Mouse (Mus musculus) midbrain, embryonic 11.5 days (tissue): ENCODE results near the gene Metap2. TPM values are rescaled to one million over a fixed set of nuclear protein-coding genes. Genes with fewer than 3 reads are reported as not detected.
"Not testable (repeated sequence)": the region's sequence is repeated elsewhere in the genome, so short reads cannot be mapped to it uniquely, and the experiment has no call there.

Experiments used
- ATAC-seq: fragments of 200-750 bp; cut with Nextera tagmentation; 2 replicates; pipeline ENCODE4 v1.8.0; 2017; ENCODE audit warnings: moderate TSS enrichment, moderate library complexity; ENCODE audit not compliant: low FRiP score
- DNase-seq: peaks from one replicate; pipeline ENCODE4 v3.0.0; 2015; ENCODE audit warnings: low spot score; ENCODE audit errors: missing footprints
- H3K27ac ChIP-seq: fragments of 300-500 bp; sonication (generic); 2 replicates; pipeline ENCODE4 v1.5.1; 2014; ENCODE audit warnings: low read depth, low read length
- H3K27me3 ChIP-seq: fragments of 300-500 bp; sonication (generic); 2 replicates; pipeline ENCODE4 v1.6.1; 2014; ENCODE audit warnings: mild to moderate bottlenecking, low read length, moderate library complexity, mixed read lengths; ENCODE audit not compliant: control insufficient read depth, insufficient read depth
- H3K36me3 ChIP-seq: fragments of 300-500 bp; sonication (generic); 2 replicates; pipeline ENCODE4 v1.6.1; 2014; ENCODE audit warnings: mild to moderate bottlenecking, low read length, moderate library complexity, mixed read lengths; ENCODE audit not compliant: control insufficient read depth, insufficient read depth
- H3K4me1 ChIP-seq: fragments of 300-500 bp; sonication (generic); 2 replicates; pipeline ENCODE4 v1.6.1; 2014; ENCODE audit warnings: low read length; ENCODE audit not compliant: control insufficient read depth, insufficient read depth
- H3K4me2 ChIP-seq: fragments of 300-500 bp; sonication (generic); 2 replicates; pipeline ENCODE4 v1.6.1; 2014; ENCODE audit warnings: mild to moderate bottlenecking, moderate library complexity
- H3K4me3 ChIP-seq: fragments of 300-500 bp; sonication (generic); 2 replicates; pipeline ENCODE4 v1.5.1; 2014; ENCODE audit warnings: low read depth, low read length
- H3K9ac ChIP-seq: fragments of 300-500 bp; sonication (generic); 2 replicates; pipeline ENCODE4 v1.6.1; 2014; ENCODE audit warnings: low read length
- H3K9me3 ChIP-seq: fragments of 300-500 bp; sonication (generic); 2 replicates; pipeline ENCODE4 v1.6.1; 2016; ENCODE audit warnings: low read length; ENCODE audit not compliant: control insufficient read depth
- WGBS: fragments of 180-500 bp; shearing (Covaris S2); extraction: QIAGEN DNeasy Blood & Tissue Kit; methylation state at CpG from one replicate; pipeline ENCODE4 v1.1.7; 2014; 5-methylcytosine and 5-hydroxymethylcytosine counted together
- polyA plus RNA-seq: library from polyadenylated mRNA; unstranded; fragments of >200 nt; fragmentation: Nextera tagmentation; extraction: Ambion mirVana; gene quantifications from 2 replicates; pipeline ENCODE4 v1.2.1, GENCODE M21; 2014

Metap2 gene
- polyA plus RNA-seq, 1 experiment from 2014 or later: 243 TPM

DNA sequence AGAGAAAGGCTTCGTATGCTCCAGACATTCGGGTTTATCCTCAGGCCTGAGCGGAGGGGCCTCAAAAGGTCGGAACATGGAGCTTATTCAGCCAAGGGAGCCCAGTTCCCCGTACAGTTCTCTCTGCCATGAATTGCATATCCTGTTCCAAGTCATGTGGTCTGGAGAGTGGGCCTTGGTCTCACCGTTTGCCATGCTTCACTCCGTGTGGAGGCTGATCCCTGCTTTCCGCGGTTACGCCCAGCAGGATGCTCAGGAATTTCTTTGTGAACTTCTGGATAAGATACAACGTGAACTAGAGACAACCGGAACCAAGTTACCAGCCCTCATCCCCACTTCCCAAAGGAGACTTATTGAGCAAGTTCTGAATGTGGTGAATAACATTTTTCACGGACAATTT lies 50.2 kb downstream of the Metap2 start:
- H3K27ac ChIP-seq: no peak overlapping the region
- no peak overlapping the region for H3K9ac ChIP-seq
- no peak overlapping the region for H3K4me2 ChIP-seq
- H3K36me3 ChIP-seq: peaks cover 31% of the 10 kb centered on the region
- H3K4me3 ChIP-seq: no peak overlapping the region
- H3K9me3 ChIP-seq: peaks cover 14% of the 10 kb centered on the region
- WGBS: 92% methylated on average over 13 of the region's 13 CpGs
- H3K4me1 ChIP-seq: no peaks in the 10 kb centered on the region
- DNase-seq (no peak), ATAC-seq (no peak)
- H3K27me3 ChIP-seq: no peaks in the 10 kb centered on the region

DNA sequence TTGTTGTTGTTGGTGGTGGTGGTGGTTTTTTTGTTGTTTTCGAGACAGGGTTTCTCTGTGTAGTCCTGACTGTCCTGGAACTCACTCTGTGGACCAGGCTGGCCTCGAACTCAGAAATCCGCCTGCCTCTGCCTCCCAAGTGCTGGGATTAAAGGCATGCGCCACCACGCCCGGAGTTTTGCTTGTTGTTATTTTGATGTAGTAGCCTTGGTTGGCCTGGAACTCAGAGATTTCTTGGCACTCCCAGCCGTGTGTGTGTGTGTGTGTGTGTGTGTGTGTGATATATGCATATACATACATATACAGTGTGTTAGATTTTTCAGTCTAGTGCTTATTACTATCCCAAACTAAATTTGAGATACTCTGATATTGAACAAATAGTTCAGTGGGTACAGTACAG lies 61.8 kb downstream of the Metap2 start:
- H3K4me1 ChIP-seq: peaks cover 16% of the 10 kb centered on the region
- H3K4me2 ChIP-seq, H3K27ac ChIP-seq, H3K27me3 ChIP-seq, DNase-seq, H3K36me3 ChIP-seq, ATAC-seq, H3K9ac ChIP-seq, H3K4me3 ChIP-seq, H3K9me3 ChIP-seq: not testable (repeated sequence)
- WGBS: 90% methylated on average over 7 of the region's 7 CpGs

DNA sequence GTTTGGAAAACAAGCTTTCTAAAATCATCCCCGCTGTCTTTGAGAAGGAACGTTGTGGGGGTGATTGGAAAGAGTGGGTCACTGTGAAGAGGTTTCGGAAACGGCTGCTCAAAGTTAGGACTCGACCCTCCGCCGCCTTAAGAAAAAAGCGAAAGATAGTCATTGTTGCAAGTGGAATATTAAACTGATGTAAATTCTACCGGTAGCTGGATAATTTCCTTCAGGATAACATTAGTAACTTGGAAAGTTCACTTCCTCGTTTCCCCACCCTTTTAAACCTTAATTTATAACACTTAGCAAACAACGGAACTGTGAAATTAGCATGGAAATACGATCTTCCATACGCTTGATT lies 62.5 kb downstream of the Metap2 start:
- Histone ChIP-seq H3K9ac (peak overlapping the region; percentile 77), H3K4me1 (peaks cover 16% of the 10 kb centered on the region), H3K9me3 (no peaks in the 10 kb centered on the region), H3K4me3 (peak overlapping the region; percentile 87), H3K27me3 (peaks cover 6% of the 10 kb centered on the region), H3K4me2 (peak overlapping the region; percentile 85), H3K36me3 (no peaks in the 10 kb centered on the region), H3K27ac (no peak overlapping the region)
- 4% methylated on average over 13 of the region's 13 CpGs for WGBS
- ATAC-seq (no peak), DNase-seq (peak; percentile 96)

DNA sequence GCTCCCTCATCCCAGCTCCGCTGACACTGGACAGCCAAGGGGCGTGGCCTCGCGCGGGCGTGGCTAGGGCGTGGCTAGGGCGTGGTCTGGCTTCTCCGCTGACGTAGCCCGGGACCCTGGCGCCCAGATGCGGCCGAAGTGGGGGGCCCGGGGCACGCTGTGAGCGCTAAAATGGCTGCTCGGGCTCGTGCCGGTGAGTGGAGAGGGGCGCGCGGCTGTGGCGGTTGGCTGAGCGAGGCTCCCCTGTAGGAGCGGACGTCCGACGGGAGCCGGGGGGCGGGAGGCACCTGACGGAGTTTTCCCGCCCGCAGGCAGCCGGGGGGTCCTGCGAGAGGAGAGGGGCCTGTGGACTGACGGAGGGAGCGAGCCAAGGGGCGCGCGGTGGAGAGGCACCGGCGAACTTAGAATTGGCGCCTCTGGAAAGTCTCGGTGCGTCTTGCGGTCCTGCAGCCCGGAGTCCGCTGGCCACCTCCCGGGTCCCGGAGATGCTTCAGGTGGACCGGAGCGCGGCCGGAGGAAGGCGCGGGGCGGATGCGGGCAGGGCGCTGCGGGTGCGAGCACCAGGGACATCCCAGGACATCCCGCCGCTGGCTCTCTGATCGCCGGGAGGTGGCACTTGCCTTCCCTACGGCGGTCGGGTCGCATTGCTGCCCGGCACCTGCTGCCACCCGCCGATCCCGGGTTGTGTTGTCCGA lies 63.0 kb downstream of the Metap2 start:
- no peak overlapping the region; the same call in 1 of the 2 replicates for H3K27ac ChIP-seq

DNA sequence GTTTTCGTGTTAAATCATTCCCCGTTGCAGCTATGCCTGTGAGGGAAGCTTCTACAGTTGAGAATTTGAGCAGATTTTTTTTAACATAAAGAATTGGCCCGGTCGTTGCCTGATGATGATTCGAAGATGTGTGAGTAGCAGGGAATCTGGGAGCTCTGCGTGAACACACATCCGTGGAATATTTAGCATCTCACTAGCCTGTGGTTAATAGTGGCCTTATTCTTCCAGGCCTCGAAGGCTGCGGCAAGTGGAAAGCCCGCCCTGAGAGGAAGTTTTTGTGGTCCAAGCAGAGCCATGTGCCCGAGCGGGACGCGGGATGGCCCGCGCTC lies 63.6 kb downstream of the Metap2 start:
- peaks cover 6% of the 10 kb centered on the region for H3K27me3 ChIP-seq

More for the DNA sequence above, 63.0 kb downstream of the Metap2 start:
- peak overlapping the region; percentile 85 for H3K4me2 ChIP-seq
- peaks cover 6% of the 10 kb centered on the region for H3K27me3 ChIP-seq
- H3K4me1 ChIP-seq: peaks cover 16% of the 10 kb centered on the region
- H3K4me3 ChIP-seq: peak overlapping the region; percentile 87
- H3K36me3 ChIP-seq: no peaks in the 10 kb centered on the region
- ATAC-seq (peak; percentile 96), DNase-seq (peak; percentile 100)
- WGBS: under 1% methylated on average over 73 of the region's 75 CpGs
- H3K9ac ChIP-seq: peak overlapping the region; percentile 77
- no peaks in the 10 kb centered on the region for H3K9me3 ChIP-seq

DNA sequence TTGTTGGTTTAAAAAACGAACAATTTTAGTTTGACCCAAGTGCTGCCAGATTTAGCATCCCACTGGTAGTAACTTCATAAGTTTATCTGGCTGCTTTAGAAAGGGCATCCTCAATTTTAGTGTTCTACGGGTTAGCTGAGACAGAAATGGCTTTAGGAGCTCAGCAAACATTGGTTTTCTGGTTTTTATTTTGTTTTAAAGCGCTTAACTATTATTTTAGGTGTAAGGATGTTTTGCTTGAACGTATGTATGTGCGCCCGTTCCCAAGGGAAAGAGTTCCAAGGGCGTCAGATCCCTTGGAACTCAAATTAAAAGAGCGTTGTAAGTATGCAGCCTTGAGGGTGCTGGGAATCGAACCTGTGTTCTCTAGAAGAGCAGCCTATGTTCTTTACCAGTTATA lies 64.1 kb downstream of the Metap2 start:
- 27% methylated on average over 9 of the region's 9 CpGs for WGBS
- H3K4me1 ChIP-seq: peaks cover 16% of the 10 kb centered on the region

More for the DNA sequence above, 63.6 kb downstream of the Metap2 start:
- H3K9me3 ChIP-seq: no peaks in the 10 kb centered on the region
- peak overlapping the region; percentile 77 for H3K9ac ChIP-seq
- H3K36me3 ChIP-seq: no peaks in the 10 kb centered on the region
- H3K27ac ChIP-seq: no peak overlapping the region
- DNase-seq: no peak
- peaks cover 16% of the 10 kb centered on the region for H3K4me1 ChIP-seq
- 3% methylated on average over 16 of the region's 16 CpGs for WGBS
- no peak for ATAC-seq
- H3K4me2 ChIP-seq: peak overlapping the region; percentile 85
- peak overlapping the region; percentile 87 for H3K4me3 ChIP-seq

DNA sequence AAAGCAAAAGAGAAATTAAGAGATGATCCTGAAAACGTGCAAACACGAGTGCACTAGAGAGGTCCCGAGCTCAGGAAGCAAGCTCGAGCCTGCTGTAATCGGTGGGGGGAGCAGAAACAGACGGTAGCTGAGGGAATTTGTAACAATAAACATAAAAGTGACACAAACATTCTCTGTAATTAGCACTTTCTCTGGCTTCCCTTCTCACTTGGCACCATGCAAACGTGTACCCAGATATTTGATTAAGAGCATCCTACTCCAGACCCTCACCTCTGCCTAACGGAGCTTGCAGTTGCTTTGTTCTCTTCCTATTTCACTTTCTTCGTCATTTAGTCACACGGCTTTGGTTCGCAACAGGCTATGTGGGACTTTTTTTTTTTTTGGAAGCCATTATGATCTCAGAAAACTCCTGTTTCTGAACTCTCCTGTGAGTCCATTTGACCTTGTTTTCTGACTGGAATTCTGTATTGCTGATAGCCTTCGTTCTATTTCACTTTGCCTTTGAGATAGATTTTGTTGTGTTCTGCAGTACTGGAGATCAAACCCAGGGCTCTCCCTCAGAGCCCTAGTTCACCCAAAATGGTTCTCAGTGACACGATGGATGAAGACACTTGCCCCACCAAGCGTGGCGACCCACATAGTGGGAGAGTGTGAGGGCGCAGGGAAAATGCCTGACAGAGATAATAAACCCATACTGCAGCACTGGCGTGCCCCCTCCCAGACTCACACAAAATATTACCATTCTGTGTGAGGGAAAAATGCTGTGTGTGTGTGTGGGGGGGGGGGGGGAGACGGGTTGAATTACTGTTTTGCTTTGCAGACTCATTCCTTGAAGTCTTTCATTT lies 64.9 kb downstream of the Metap2 start:
- H3K9ac ChIP-seq: peak overlapping the region; percentile 41
- 5% methylated on average over 18 of the region's 18 CpGs for WGBS
- H3K27me3 ChIP-seq: peaks cover 6% of the 10 kb centered on the region
- H3K4me3 ChIP-seq: peak overlapping the region; percentile 20
- H3K27ac ChIP-seq: no peak overlapping the region
- no peaks in the 10 kb centered on the region for H3K36me3 ChIP-seq
- ATAC-seq (no peak), DNase-seq (peak; percentile 93)
- peaks cover 12% of the 10 kb centered on the region for H3K4me1 ChIP-seq
- H3K4me2 ChIP-seq: peak overlapping the region; percentile 26
- H3K9me3 ChIP-seq: no peaks in the 10 kb centered on the region

More for the DNA sequence above, 64.1 kb downstream of the Metap2 start:
- H3K9ac ChIP-seq: no peak overlapping the region
- H3K4me3 ChIP-seq: no peak overlapping the region
- no peaks in the 10 kb centered on the region for H3K9me3 ChIP-seq
- DNase-seq: peak; percentile 92
- peak overlapping the region; percentile 85 for H3K4me2 ChIP-seq
- H3K36me3 ChIP-seq: no peaks in the 10 kb centered on the region
- no peak for ATAC-seq
- H3K27me3 ChIP-seq: peaks cover 6% of the 10 kb centered on the region
- no peak overlapping the region for H3K27ac ChIP-seq

DNA sequence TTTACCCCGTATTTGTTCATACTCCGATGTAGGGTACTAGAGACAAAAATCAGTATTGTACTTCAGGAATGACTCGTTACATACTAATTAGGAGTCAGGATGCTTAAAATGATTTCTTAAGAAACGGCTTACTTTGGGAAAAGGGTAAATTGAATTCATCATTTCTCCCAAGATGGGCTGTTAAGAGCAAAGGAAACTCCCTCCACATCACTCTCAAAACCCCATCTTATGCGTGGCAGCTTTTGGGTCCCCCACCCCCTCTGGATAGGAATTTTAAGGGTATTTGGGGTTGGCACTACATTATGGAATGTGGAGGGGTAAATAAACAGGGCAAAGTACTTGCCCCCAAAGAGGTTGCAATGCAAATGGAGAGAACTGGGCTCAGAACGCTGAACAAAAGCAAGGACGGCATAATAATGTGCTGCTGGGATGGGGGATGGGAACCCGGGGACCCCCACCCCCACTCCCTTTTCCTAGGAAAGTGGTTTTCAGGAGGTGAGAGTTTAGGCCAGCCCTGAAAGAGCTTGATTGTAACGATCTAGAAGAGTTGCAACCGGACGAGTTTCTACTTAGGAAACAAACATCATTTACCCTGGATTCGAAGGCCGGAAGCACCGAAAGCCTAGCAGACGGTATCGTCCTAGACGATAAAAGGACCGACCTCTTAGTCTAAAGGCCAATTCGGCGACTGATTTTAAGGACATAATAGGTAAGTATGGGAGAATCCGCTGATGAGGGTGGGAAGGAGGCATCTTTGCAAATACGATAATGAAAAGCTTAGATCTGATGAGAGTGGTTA lies 65.8 kb downstream of the Metap2 start, which contains the start of gene Usp44:
Gene Usp44, plus strand, starts transcription at position 625 of the 799 bp plus-strand sequence.
- no peaks in the 10 kb centered on the region for H3K9me3 ChIP-seq
- no peaks in the 10 kb centered on the region for H3K36me3 ChIP-seq
- DNase-seq (peak; percentile 93), ATAC-seq (no peak)
- peak within 1 kb of the TSS; percentile 41 for H3K9ac ChIP-seq
- peaks cover 6% of the 10 kb centered on the region for H3K27me3 ChIP-seq
- no peak within 1 kb of the TSS for H3K27ac ChIP-seq
- H3K4me2 ChIP-seq: peak within 1 kb of the TSS; percentile 26
- 7% methylated on average over 22 of the region's 22 CpGs for WGBS
- H3K4me3 ChIP-seq: peak within 1 kb of the TSS; percentile 20
- H3K4me1 ChIP-seq: peaks cover 12% of the 10 kb centered on the region
